Mouse (Mus musculus) urinary bladder, postnatal 0 days (tissue): ENCODE results near the gene Ugt2b34. TPM values are rescaled to one million over a fixed set of nuclear protein-coding genes. Genes with fewer than 3 reads are reported as not detected.

ENCODE experiments used
- polyA plus RNA-seq: library from polyadenylated mRNA; unstranded; fragments of >200 nt; fragmentation: Nextera tagmentation; extraction: Ambion mirVana; gene quantifications from 2 replicates; pipeline ENCODE4 v1.2.1, GENCODE M21; 2015

Gene Ugt2b34
- 0.99 and 1.2 TPM in 2 replicates for polyA plus RNA-seq

DNA sequence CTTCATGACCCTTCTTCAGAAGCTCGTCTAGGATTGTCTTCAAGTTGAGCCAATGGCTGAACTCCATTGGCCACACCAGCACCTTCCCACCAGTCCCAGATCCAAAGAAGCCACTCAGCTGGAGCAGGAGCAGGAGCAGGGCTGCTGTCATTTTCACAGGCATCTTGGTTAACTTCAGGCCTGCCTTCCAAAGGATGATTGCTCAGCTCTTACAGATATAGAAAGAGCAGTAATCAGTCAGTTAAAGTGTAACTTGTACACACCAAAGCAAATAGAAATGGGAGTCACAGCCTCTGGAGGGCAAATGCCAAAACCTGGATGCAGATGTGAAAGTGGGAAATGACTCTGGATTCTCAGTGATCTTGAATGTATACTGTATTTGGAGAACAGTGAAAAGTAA is at the start of gene Ugt2b34:
TSS of gene Ugt2b34 (minus strand) at position 180 of the 400 bp plus-strand sequence.

DNA sequence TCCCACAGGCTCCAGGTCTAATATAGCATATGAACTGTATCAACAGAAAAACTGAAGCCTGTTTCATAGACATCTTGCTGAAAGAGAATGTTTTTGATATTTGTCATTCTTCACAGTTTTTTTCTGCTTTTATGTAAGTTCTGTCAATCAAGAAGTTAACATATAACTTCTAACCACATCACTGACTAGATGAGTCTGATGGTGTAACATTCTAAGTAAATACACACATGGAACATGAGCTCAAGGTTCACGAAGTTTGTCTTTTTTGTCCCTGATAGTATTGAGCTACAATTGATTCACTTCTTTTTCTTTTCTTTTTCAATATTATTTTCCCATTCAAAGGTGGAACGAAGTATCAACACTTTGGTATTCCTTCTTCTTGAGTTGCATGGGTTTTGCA is 19.7 kb upstream of the Ugt2b34 start, which contains the start of gene Ugt2b1:
TSS of gene Ugt2b1 (minus strand) at position 105 of the 400 bp plus-strand sequence.

Other genes with a start within 250 kb of the Ugt2b34 start
- 0.04 TPM in 1 of 2 replicates, not detected in the other for gene Tmprss11b, start 230.6 kb downstream of the Ugt2b34 start, polyA plus RNA-seq
- gene Tmprss11e, start 161.1 kb downstream of the Ugt2b34 start, polyA plus RNA-seq: 0.14 and 0.17 TPM in 2 replicates
- 14.3 and 17.6 TPM in 2 replicates for gene Ythdc1, start 102.7 kb downstream of the Ugt2b34 start, polyA plus RNA-seq
- not detected in 2 replicates for gene Ugt2b1, start 19.6 kb upstream of the Ugt2b34 start, polyA plus RNA-seq
- gene Ugt2b35, start 93.9 kb upstream of the Ugt2b34 start, polyA plus RNA-seq: 0.05 TPM in 1 of 2 replicates, not detected in the other
- not detected in 2 replicates for gene Ugt2b36, start 185.6 kb upstream of the Ugt2b34 start, polyA plus RNA-seq
- gene Ugt2b5, start 233.4 kb upstream of the Ugt2b34 start, polyA plus RNA-seq: 0.22 TPM in 1 of 2 replicates, not detected in the other